Mouse (Mus musculus) midbrain, embryonic 13.5 days (tissue): ENCODE data around the gene Usp24. TPM values are rescaled to one million over a fixed set of nuclear protein-coding genes. Genes with fewer than 3 reads are reported as not detected.

ENCODE experiments used
- ATAC-seq: fragments of 200-750 bp; cut with Nextera tagmentation; 2 replicates; pipeline ENCODE4 v1.8.0; 2017; ENCODE audit warnings: mild to moderate bottlenecking, moderate TSS enrichment, moderate library complexity
- H3K27ac ChIP-seq: fragments of 300-500 bp; sonication (generic); 2 replicates; pipeline ENCODE4 v1.5.1; 2015; ENCODE audit warnings: inconsistent platforms, mild to moderate bottlenecking, moderate library complexity
- H3K27me3 ChIP-seq: fragments of 300-500 bp; sonication (generic); 2 replicates; pipeline ENCODE4 v1.6.1; 2015; ENCODE audit warnings: mild to moderate bottlenecking, inconsistent platforms
- H3K36me3 ChIP-seq: fragments of 300-500 bp; sonication (generic); 2 replicates; pipeline ENCODE4 v1.6.1; 2015; ENCODE audit warnings: mild to moderate bottlenecking, inconsistent platforms
- H3K4me1 ChIP-seq: fragments of 300-500 bp; sonication (generic); replicated peaks from 2 replicates; pipeline ENCODE4 v1.6.1; 2015; ENCODE audit warnings: inconsistent platforms
- H3K4me2 ChIP-seq: fragments of 300-500 bp; sonication (generic); replicated peaks from 2 replicates; pipeline ENCODE4 v1.6.1; 2015; ENCODE audit warnings: moderate library complexity, mild to moderate bottlenecking, inconsistent platforms
- H3K4me3 ChIP-seq: fragments of 300-500 bp; sonication (generic); replicated peaks from 2 replicates; pipeline ENCODE4 v1.5.1; 2015; ENCODE audit warnings: mild to moderate bottlenecking, inconsistent platforms
- H3K9ac ChIP-seq: fragments of 300-500 bp; sonication (generic); replicated peaks from 2 replicates; pipeline ENCODE4 v1.6.1; 2015; ENCODE audit warnings: mild to moderate bottlenecking, inconsistent platforms
- H3K9me3 ChIP-seq: fragments of 300-500 bp; sonication (generic); 2 replicates; pipeline ENCODE4 v1.6.1; 2016; ENCODE audit warnings: mild to moderate bottlenecking, inconsistent platforms
- WGBS: fragments of 180-500 bp; shearing (Covaris S2); methylation state at CpG from one replicate; pipeline ENCODE4 v1.1.7; 2015; 5-methylcytosine and 5-hydroxymethylcytosine counted together
- polyA plus RNA-seq: library from polyadenylated mRNA; unstranded; fragments of >200 nt; fragmentation: Nextera tagmentation; extraction: Ambion mirVana; gene quantifications from 2 replicates; pipeline ENCODE4 v1.2.1, GENCODE M21; 2015

The Usp24 gene
- polyA plus RNA-seq, 1 experiment from 2014 or later, result 9.1 TPM

- no peaks in the 10 kb centered on the region for H3K27me3 ChIP-seq
- no peak for ATAC-seq
- H3K4me3 ChIP-seq, result no peak overlapping the region
- no peaks in the 10 kb centered on the region for H3K4me1 ChIP-seq
- H3K9ac ChIP-seq, result no peak overlapping the region
- 94% methylated on average over 5 of the region's 5 CpGs for WGBS
- H3K27ac ChIP-seq, result no peak overlapping the region
- H3K9me3 ChIP-seq, result no peaks in the 10 kb centered on the region
- H3K4me2 ChIP-seq, result no peak overlapping the region
- H3K36me3 ChIP-seq, result peaks cover 78% of the 10 kb centered on the region
These were observed 121.2 kb downstream of the Usp24 start for GRCm38 (mm10) chr4:106437207-106437606.

- WGBS, result 94% methylated on average over 5 of the region's 5 CpGs
- Histone ChIP-seq H3K27me3 (no peaks in the 10 kb centered on the region), H3K36me3 (peaks cover 74% of the 10 kb centered on the region), H3K27ac (no peak overlapping the region), H3K4me2 (no peak overlapping the region), H3K4me3 (no peak overlapping the region), H3K9me3 (no peaks in the 10 kb centered on the region), H3K4me1 (no peaks in the 10 kb centered on the region), H3K9ac (no peak overlapping the region)
- no peak for ATAC-seq
These were observed 122.8 kb downstream of the Usp24 start for GRCm38 (mm10) chr4:106438763-106439162.

- H3K27ac ChIP-seq, result no peak overlapping the region
- peaks cover 36% of the 10 kb centered on the region for H3K36me3 ChIP-seq
- WGBS, result 89% methylated on average over 6 of the region's 6 CpGs
- H3K4me2 ChIP-seq, result no peak overlapping the region
- H3K4me1 ChIP-seq, result no peaks in the 10 kb centered on the region
- no peaks in the 10 kb centered on the region for H3K9me3 ChIP-seq
- H3K27me3 ChIP-seq, result no peaks in the 10 kb centered on the region
- H3K4me3 ChIP-seq, result no peak overlapping the region
- ATAC-seq, result peak; percentile 21
- H3K9ac ChIP-seq, result no peak overlapping the region
These were observed 127.2 kb downstream of the Usp24 start for GRCm38 (mm10) chr4:106443182-106443581.

- Histone ChIP-seq H3K4me1 (no peaks in the 10 kb centered on the region), H3K27ac (no peak overlapping the region), H3K9ac (no peak overlapping the region), H3K4me2 (no peak overlapping the region), H3K4me3 (no peak overlapping the region), H3K36me3 (no peaks in the 10 kb centered on the region; the same call in 1 of the 2 replicates), H3K27me3 (no peaks in the 10 kb centered on the region), H3K9me3 (no peaks in the 10 kb centered on the region)
- no peak for ATAC-seq
- 89% methylated on average over 8 of the region's 8 CpGs for WGBS
These were observed 133.3 kb downstream of the Usp24 start for GRCm38 (mm10) chr4:106449306-106449705.

GRCm38 (mm10) chr4:106452401-106452800, 136.4 kb downstream of the Usp24 start:
- Histone ChIP-seq H3K9ac (no peak overlapping the region), H3K27me3 (no peaks in the 10 kb centered on the region), H3K9me3 (no peaks in the 10 kb centered on the region), H3K36me3 (no peaks in the 10 kb centered on the region), H3K27ac (no peak overlapping the region), H3K4me1 (no peaks in the 10 kb centered on the region), H3K4me2 (no peak overlapping the region), H3K4me3 (no peak overlapping the region)
- no peak for ATAC-seq
- WGBS, result 82% methylated on average over 7 of the region's 7 CpGs

GRCm38 (mm10) chr4:106453108-106453507, 137.1 kb downstream of the Usp24 start:
- Histone ChIP-seq H3K4me2 (no peak overlapping the region), H3K9ac (no peak overlapping the region), H3K27ac (no peak overlapping the region), H3K27me3 (no peaks in the 10 kb centered on the region), H3K36me3 (no peaks in the 10 kb centered on the region), H3K4me1 (no peaks in the 10 kb centered on the region), H3K4me3 (no peak overlapping the region), H3K9me3 (no peaks in the 10 kb centered on the region)
- 94% methylated on average over 5 of the region's 5 CpGs for WGBS
- no peak for ATAC-seq

- no peaks in the 10 kb centered on the region for H3K9me3 ChIP-seq
- H3K9ac ChIP-seq, result no peak overlapping the region
- no peak overlapping the region for H3K4me2 ChIP-seq
- no peaks in the 10 kb centered on the region for H3K4me1 ChIP-seq
- no peaks in the 10 kb centered on the region for H3K27me3 ChIP-seq
- H3K4me3 ChIP-seq, result no peak overlapping the region
- no peaks in the 10 kb centered on the region for H3K36me3 ChIP-seq
- 86% methylated on average over 4 of the region's 4 CpGs for WGBS
- H3K27ac ChIP-seq, result no peak overlapping the region
- ATAC-seq, result no peak
These were observed 137.5 kb downstream of the Usp24 start for GRCm38 (mm10) chr4:106453516-106453915.

- Histone ChIP-seq H3K9ac (no peak overlapping the region), H3K4me3 (no peak overlapping the region), H3K36me3 (no peaks in the 10 kb centered on the region), H3K27ac (no peak overlapping the region), H3K4me1 (no peaks in the 10 kb centered on the region), H3K27me3 (no peaks in the 10 kb centered on the region), H3K9me3 (no peaks in the 10 kb centered on the region), H3K4me2 (no peak overlapping the region)
- ATAC-seq, result no peak
- 93% methylated on average over 7 of the region's 7 CpGs for WGBS
These were observed 138.5 kb downstream of the Usp24 start for GRCm38 (mm10) chr4:106454541-106454940.

- 83% methylated on average over 9 of the region's 9 CpGs for WGBS
- Histone ChIP-seq H3K4me2 (no peak overlapping the region), H3K36me3 (no peaks in the 10 kb centered on the region), H3K4me3 (no peak overlapping the region), H3K9ac (no peak overlapping the region), H3K4me1 (peaks cover 15% of the 10 kb centered on the region), H3K27ac (no peak overlapping the region), H3K9me3 (no peaks in the 10 kb centered on the region), H3K27me3 (peaks cover 36% of the 10 kb centered on the region)
- ATAC-seq, result no peak
These were observed 146.0 kb downstream of the Usp24 start for GRCm38 (mm10) chr4:106462016-106462415.

- Histone ChIP-seq H3K4me3 (no peak overlapping the region), H3K27ac (no peak overlapping the region), H3K4me2 (no peak overlapping the region), H3K36me3 (no peaks in the 10 kb centered on the region), H3K27me3 (peaks cover 36% of the 10 kb centered on the region), H3K9ac (no peak overlapping the region), H3K9me3 (no peaks in the 10 kb centered on the region), H3K4me1 (peaks cover 15% of the 10 kb centered on the region)
- WGBS, result 82% methylated on average over 5 of the region's 5 CpGs
- ATAC-seq, result no peak
These were observed 146.5 kb downstream of the Usp24 start for GRCm38 (mm10) chr4:106462524-106462923.

- no peaks in the 10 kb centered on the region for H3K36me3 ChIP-seq
- peak overlapping the region; percentile 66 for H3K9ac ChIP-seq
- H3K27ac ChIP-seq, result no peak overlapping the region
- H3K27me3 ChIP-seq, result peaks cover 36% of the 10 kb centered on the region
- no peaks in the 10 kb centered on the region for H3K9me3 ChIP-seq
- 23% methylated on average over 21 of the region's 21 CpGs for WGBS
- H3K4me2 ChIP-seq, result peak overlapping the region; percentile 80
- 0 out of 2 replicates have a peak, but pooled peaks have one; percentile 16 for ATAC-seq
- peaks cover 15% of the 10 kb centered on the region for H3K4me1 ChIP-seq
- H3K4me3 ChIP-seq, result peak overlapping the region; percentile 44
These were observed 147.3 kb downstream of the Usp24 start for GRCm38 (mm10) chr4:106463174-106463801.

- peaks cover 15% of the 10 kb centered on the region for H3K4me1 ChIP-seq
- no peak for ATAC-seq
- no peak overlapping the region for H3K4me3 ChIP-seq
- no peak overlapping the region for H3K9ac ChIP-seq
- no peak overlapping the region for H3K27ac ChIP-seq
- peaks cover 28% of the 10 kb centered on the region for H3K27me3 ChIP-seq
- no peak overlapping the region for H3K4me2 ChIP-seq
- H3K9me3 ChIP-seq, result no peaks in the 10 kb centered on the region
- no peaks in the 10 kb centered on the region for H3K36me3 ChIP-seq
- WGBS, result 83% methylated on average over 13 of the region's 13 CpGs
These were observed 151.6 kb downstream of the Usp24 start for GRCm38 (mm10) chr4:106467420-106468110.
